Mouse (Mus musculus): ENCODE measurements around the gene Kirrel3. TPM values are rescaled to one million over a fixed set of nuclear protein-coding genes. Genes with fewer than 3 reads are reported as not detected.

Gene Kirrel3
- total RNA-seq, 2 experiments from 2014 or later, result 51.8 to 55.1 TPM

- DNase-seq, result no peak
These were observed 553.4 kb downstream of the Kirrel3 start for GRCm38 (mm10) chr9:35038922-35039586.

DNA sequence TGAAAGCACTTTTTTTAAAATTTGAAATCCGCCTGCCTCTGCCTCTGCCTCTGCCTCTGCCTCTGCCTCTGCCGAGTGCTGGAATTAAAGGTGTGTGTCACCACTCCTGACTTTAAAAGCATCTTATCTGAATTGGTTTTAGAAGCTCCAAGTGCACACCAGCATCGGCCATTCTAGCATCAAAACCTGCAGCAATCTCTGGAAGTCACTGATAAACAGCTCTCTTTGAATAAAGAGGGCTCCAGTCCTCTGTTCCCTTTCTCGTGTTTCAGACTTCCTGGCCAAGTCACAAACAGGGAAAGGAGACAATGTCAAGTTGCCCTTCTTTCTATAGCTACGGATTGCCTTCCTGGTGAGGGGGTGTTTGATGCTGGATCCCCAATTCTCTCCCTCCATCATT is 554.2 kb downstream of the Kirrel3 start:
- no peak for DNase-seq

DNA sequence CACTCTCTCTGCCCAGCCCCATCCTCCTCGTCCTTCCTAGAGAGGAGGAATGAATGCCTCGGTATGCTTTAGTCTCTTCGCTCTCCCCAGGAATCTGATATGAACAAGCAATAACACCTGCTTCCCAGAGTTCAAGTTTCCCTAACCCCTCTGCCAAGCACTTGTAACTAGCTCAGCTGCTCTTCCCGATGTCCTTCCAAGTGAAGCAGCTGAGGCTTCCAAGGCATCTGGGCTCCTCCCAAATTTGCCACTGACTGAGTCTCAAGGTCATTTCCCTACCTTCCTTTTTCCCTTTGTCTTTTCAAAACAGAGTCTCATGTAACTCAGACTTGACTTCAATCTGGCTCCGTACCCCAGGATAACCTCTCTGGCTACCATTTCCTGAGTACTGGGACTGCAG is 555.8 kb downstream of the Kirrel3 start:
- DNase-seq, result no peak

DNA sequence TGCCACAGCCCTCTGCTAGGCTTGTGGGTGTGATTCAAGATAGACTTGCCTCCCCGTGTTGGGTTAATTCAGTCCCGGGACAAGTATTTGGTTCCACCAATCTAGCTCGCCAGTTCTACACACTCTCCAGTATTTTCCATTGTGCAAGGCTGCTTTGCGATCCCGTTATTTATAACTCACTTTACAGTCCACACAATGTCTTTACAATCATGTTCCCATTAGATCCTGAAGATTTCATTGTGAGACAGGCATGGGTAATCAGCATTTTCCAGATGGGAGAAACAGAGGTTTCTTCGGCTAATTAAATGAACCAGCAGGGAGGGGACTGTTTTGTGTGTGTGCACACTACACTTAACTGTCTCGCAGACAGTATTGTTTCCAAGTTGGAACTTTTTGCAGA is 557.9 kb downstream of the Kirrel3 start:
- DNase-seq, result no peak

GRCm38 (mm10) chr9:35044458-35044857 is 558.8 kb downstream of the Kirrel3 start:
- no peak for DNase-seq

DNA sequence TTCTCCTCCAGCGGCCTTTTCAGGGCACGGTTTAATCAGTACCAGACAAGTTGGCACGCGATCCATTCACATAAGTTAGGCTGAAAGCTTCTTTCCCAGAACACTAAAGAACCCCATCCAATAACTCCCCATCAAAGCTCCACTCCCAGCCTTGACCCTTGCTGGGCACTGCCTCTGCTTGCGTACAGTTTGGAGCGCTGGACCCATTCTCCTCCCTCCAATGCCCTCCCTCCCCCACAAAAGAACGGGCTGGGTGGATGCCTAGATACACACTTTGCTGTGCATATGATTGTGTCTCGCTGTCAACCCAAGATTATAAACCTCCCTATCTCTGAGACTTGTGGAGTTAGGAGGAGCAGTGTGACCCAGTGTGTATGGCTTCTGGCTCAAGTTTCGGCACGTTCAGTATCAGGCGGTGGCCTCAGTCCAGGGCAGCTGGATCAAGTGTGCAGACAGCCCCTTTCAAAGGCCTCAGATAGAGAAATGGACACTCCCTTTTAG is 559.4 kb downstream of the Kirrel3 start:
- no peak for DNase-seq

- DNase-seq, result peak in 1 of 2 experiments; percentile 45
These were observed 560.1 kb downstream of the Kirrel3 start for GRCm38 (mm10) chr9:35045756-35046155.

DNA sequence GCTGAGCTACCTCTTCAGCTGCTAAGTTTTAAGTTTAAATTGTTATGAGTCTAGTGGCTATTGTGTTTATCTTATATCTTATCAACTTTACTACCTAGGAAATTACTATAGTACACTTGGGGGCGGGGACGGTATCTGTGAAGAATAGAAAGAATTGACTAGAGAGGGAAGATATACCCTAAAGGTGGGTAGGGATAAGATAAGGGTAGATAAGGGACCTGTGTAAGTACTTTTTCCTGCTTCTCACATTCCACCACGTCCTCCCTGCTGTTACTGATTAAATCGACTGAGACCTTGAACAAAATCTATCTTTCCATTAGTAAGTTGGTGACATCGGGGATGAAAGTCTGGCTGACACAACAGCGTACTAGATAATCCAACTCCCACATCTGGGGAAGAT is 562.8 kb downstream of the Kirrel3 start:
- DNase-seq, result no peak

DNA sequence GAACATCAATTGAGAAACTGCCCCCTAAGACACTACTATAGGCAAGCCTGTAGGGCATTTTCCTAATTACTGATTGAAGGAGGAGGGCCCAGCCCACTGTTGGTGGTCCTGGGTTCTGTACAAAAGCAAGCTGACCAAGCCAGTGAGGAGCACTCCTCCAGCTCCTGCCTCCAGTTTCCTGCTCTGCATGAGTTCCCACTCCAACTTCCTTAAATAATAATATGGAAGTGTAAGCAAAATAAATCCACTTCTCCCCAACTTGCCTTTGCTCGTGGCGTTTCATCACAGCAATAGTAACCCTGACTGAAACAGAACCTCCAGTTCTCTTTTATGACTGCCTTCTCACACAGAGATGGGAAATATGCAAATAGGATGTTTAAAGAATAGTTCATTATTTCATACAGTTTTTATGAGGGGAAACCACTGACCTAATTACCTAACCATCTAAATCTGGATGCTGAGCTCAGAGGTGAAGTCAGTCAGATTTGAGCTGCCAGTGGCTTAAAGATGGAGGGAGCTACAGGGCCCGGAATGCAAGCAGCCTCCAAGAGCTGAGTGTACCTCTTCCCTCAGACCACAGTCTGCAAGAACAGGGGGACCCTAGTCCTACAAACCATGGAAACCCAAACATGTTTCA is 564.3 kb downstream of the Kirrel3 start:
- no peak for DNase-seq

DNA sequence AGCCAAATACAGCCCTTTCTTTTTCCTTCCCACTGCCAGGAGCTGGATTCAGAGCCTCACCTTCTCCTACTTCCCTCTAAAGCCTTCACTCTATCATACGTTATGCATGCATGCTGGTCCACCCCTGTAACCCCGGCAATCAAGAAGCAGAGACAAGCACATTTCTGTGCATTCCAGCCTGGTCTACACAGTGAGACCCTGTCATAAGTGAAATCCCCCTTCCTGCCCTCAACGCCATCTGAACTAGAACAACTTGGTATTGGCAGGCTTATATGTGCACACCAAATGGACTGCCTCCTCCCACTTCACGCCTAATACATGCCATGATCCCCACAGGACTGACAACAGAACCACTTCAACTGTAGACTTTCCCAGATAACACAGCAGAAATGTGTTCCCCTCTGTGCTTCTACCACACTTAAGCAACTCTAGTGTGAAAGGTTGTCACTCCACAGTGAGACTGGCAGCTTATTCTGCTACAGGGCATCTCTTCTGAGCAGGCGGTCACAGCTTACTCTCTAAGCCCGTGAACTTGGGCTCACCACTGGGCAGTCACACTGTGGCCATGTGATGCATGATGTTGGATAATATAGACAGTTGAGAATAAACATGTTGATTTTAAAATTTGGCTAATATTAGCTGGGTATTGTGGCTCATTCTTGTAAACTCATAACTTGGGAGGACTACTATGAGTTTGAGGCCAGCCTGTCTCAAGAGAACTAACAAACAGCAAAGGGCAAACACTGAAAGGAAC is 565.2 kb downstream of the Kirrel3 start:
- DNase-seq, result no peak

DNA sequence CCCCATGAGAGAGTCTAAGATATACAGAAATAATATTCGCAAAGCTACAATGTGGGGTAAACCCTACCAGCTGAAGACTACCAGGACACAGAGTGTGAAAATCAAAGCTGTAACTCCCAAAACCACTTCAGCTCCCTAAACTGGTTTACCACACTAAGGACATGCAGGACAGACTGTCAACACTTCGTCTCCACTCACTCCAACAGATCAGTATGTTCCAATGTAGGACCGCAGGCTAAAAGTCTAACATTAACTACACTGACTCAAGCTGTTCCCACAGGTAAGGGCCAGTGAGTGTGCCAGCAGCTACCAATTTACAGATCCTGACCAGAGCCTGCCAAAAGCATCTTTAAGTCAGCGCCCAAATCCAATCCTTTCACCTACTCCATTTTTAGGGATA is 566.0 kb downstream of the Kirrel3 start:
- no peak for DNase-seq

DNA sequence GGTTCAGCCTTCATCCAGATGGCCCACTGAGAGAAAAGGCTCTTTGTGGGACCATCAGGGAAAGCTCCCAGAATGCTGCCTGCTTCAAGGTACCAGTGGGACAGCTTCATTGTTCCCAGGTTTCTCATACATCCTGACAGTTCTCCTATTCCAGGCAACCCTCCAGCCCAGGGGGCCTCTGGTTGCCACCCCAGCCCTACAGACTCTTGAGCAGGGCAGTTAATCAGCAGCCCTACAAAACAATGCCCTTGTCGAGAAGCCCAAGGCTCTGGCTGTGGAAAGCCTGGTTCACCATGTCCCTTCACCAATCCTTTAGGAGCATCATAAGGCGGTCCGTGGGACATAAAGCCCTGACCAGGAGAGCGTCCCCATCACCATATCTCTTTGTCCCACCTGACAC is 567.0 kb downstream of the Kirrel3 start:
- DNase-seq, result no peak

GRCm38 (mm10) chr9:35053081-35053480 is 567.4 kb downstream of the Kirrel3 start:
- no peak for DNase-seq

- DNase-seq, result no peak
These were observed 568.0 kb downstream of the Kirrel3 start for GRCm38 (mm10) chr9:35053669-35054068.

GRCm38 (mm10) chr9:35055528-35056330 is 570.0 kb downstream of the Kirrel3 start:
- no peak for DNase-seq

- no peak for DNase-seq
These were observed 570.9 kb downstream of the Kirrel3 start for GRCm38 (mm10) chr9:35056611-35057010.

- no peak for DNase-seq
These were observed 571.9 kb downstream of the Kirrel3 start for GRCm38 (mm10) chr9:35057631-35058030.

GRCm38 (mm10) chr9:35058186-35058585 is 572.5 kb downstream of the Kirrel3 start:
- no peak for DNase-seq

DNA sequence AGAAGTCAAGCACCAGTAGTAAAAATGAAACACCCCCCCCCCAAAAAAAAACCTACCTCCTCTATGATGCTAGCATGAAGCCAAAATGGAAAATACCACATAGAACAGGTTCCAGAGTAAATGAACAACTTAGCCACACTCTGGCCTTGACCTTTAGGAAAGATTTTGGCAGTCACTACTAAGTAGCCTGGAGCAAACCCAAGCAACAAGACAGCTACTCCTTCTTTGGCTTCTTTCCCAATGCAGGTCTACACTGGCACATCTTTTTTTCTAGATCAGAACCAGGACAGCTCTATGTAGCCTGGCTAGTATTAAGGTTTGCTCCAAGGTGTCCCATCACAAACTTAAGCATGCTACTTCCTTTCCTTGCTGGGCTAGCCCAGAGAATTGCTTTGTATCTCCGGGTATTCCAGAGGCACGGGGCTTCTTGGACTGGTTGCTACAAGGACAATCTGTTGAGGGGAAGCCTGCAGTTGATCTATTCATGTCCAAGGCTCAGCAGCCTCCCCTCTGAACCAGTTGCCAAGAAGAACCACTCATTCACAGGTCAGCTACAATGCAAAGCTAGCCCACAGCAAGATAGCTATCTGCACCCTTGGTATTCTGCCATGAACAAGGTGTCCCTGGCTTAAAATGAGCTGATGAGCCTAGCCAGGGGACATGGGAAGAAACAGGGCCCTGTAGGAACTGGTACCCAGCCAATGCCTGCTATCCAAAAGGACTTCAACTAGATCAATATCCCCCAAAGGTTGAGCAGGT is 573.1 kb downstream of the Kirrel3 start:
- DNase-seq, result no peak

GRCm38 (mm10) chr9:35059881-35060280 is 574.2 kb downstream of the Kirrel3 start:
- no peak for DNase-seq

DNA sequence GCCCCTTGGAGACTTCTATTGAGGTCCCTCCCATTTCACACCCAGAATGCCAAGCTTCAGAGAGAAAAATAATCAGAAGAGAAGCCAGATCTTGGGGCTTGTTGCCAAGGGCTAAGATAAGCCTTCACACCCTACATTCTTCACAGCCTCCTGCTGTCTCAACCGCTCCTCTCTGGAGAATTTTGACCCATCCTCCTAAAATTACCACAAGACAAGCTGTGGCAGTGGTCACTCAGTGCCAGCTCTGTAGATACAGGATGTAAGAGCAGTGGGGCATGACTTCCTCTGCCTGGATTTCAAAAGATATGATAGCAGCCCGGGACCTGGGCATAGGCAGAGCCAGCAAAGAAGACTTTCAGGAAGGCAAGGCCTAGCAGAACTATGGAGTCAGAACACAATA is 575.8 kb downstream of the Kirrel3 start:
- DNase-seq, result no peak

Data from layer of hippocampus, postnatal 36 days (tissue).